In the genomic region with DNA sequence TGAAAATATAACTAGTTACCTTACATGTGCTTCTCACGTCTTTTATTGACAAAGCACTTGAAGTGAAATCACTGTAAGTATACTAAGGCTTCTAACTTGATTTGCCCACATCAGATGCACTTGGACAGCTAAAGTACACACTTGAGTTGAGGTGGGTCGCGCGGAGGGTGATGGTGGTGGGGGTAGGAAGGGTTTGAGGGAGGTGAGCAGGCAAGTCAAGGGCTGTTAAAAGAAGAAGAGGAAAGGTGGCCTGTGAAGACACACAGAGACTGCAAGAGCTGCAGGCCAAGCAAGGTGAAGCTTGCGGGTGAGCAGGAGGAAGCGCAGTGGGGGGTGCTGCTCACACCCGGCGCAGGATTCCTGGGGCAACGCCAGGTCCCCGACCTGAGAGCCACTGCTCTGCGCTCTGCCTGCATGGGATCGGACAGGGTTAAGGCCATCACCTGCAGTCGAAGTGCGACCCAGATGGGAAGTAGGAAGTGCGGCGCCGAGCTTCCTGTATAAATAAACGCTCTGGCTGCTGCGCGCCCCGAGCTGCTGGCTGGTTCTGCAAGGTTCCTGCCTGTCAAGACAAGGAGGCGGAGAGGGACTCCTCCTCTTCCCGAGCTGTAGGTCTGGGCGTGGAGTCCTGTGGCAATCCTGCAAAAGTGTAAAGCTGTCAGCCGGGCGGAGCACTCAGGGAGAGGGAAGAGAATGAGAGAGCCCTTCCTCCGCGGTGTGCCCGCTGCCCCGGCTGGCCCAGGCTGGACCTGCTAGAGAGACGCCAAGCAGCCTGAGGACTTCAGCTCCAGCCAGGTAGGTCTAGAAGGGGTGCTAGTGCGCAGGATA, we compare ENCODE assay signal across 8 mouse cellular contexts.
A peak's percentile ranks its signal among the peaks of the same experiment; 100 is the strongest.
DNase-seq lines count a peak whose midpoint lies in the region; ATAC-seq lines count a peak whose summit lies in the region.

No protein-coding gene starts in this region.

- H3K27me3 ChIP-seq in intestine, embryonic 15.5 days (replicated peaks) = 0 out of 2 replicates have a peak, but pooled peaks cover 3% of the 10 kb centered on the region

- peak overlapping the region; percentile 50 for H3K4me3 ChIP-seq in intestine, embryonic 15.5 days (replicated peaks)

- H3K9me3 ChIP-seq in intestine, embryonic 15.5 days = no peaks in the 10 kb centered on the region

- H3K4me1 ChIP-seq in intestine, embryonic 15.5 days (replicated peaks) = peaks cover 7% of the 10 kb centered on the region

- H3K4me2 ChIP-seq in intestine, embryonic 15.5 days (replicated peaks) = peak overlapping the region; percentile 91

- DNase-seq in adrenal gland, adult (ENCODE audit: inconsistent age in 2 of 2, low spot score in 1 of 2) = peak; percentile 66 to 89
- peak; percentile 72 for DNase-seq in embryo, embryonic 10 days (ENCODE audit: low spot score)
- DNase-seq in gastrocnemius, postnatal 25 days = peak; percentile 76
- DNase-seq in left cerebral cortex, postnatal 25 days (ENCODE audit: low spot score in 2 of 2) = peak; percentile 61 to 79
- peak; percentile 65 for DNase-seq in right cerebral cortex, postnatal 14 days
- DNase-seq in yolk sac, embryonic 10.5 days (ENCODE audit: low spot score) = peak; percentile 88

- 5% methylated on average over 32 of the region's 32 CpGs for WGBS in intestine, embryonic 15.5 days

- H3K9ac ChIP-seq in intestine, embryonic 15.5 days = peak overlapping the region; percentile 49

- peak overlapping the region; percentile 71 for H3K27ac ChIP-seq in intestine, embryonic 15.5 days

- H3K36me3 ChIP-seq in intestine, embryonic 15.5 days = no peaks in the 10 kb centered on the region

- intact Hi-C loops in left cerebral cortex, postnatal 25 days (cut with DNase I) = loop anchor here (2.0 kb wide), 2 partner anchors 27 to 31 kb away; no protein-coding TSS in a partner anchor

- peak; percentile 93 for ATAC-seq in intestine, embryonic 15.5 days
- peak; percentile 76 for ATAC-seq in megakaryocyte progenitor cell, adult 5-6 weeks (replicated peaks; ENCODE audit: poor library complexity)

Comparison
In these comparisons a context has a peak if more than half of its experiments do, and no peak if none do; other contexts are left out.
1. Peak in every context shown above with its lines: DNase-seq, ATAC-seq, H3K4me3 ChIP-seq and H3K27ac ChIP-seq.